Mouse (Mus musculus): ENCODE data around the gene Olfr697. TPM values are rescaled to one million over a fixed set of nuclear protein-coding genes. Genes with fewer than 3 reads are reported as not detected.

The Olfr697 gene
- not detected in 2 replicates for polyA plus RNA-seq (2012; rRNA removed)

DNA sequence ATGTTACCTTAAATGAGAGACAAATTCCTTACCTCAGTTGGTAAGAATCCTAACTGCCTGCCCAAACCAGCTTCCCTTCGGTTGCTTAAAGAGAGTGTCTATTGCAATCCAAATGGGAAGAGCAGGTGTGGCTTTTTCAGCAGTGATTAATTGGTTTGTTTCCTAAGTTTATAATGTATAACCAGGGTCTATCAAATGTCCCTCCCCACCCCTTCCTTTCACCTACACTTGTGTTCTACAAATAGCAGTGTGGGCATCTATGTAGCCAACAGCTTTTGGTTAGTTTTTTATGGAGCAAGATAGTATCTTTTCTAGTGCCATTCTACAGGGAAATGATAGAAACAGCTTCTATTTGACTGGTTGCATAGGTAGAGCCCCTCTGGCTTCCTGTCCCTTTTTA is at the start of gene Olfr697:
Olfr697 (minus strand) TSS at position 101 of the 400 bp plus-strand sequence.

DNA sequence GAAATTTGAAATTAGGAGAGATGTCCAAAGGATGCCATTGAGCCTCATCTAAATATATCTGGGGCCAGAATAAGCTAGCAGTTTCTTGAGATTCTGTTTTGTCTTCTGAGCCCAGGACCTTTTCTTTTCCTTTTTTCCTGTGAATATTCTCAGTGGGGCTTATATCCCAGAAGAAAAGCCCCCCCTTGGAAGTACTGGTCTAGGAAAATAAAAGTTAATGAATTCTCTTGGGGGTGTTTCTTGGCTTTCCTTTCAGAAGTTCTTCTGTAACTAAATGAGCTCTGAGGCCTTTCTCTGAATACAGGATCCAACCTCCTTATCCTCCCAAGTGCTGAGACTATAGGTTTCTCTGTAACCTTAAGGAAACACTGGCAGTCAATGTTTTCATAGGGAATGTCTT is 13.1 kb upstream of the Olfr697 start, which contains the start of gene Olfr698:
Olfr698 (minus strand) TSS at position 101 of the 400 bp plus-strand sequence.

DNA sequence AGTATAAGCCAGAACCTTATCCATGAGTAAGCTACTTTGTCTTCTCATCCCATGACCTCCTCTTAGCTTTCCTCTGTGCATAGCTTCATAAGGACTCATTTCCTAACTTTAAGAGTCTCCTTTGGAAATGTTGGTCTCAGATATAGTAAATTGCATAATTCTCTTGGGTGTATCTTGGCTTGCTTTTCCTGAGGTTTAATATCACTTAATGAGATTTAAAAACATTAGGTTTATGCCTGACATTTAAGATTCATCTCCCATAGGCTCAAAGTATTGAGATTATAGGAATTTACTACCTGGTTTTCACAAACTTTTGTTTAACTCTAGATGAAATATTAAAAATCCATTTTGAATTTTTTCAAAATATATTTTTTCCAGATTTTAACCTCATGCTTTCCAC is 25.9 kb downstream of the Olfr697 start, which contains the start of gene Olfr695:
Olfr695 (minus strand) TSS at position 101 of the 400 bp plus-strand sequence.

DNA sequence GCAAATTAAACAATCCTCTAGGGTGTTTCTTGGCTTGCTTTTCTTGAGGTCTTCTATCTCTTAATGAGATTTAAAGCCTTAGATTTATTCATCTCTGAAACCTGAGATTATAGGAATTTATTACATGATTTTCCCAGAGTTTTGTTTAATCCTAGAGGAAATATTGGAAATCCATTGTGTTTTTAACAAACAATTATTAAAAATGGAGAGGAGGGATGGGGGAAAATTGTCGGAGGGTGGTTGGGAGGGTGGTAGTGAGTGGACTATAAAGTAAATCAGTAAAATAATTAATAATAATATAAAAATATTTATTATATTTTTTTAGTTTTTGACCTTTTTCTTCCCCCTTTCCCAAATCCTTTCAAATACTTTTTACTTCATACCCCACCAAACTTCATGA is 50.5 kb downstream of the Olfr697 start, which contains the start of gene Olfr694:
Olfr694 (minus strand) TSS at position 101 of the 400 bp plus-strand sequence.

Other genes with a start within 250 kb of the Olfr697 start
- not detected in 2 replicates for gene Olfr693, start 61.9 kb downstream of the Olfr697 start, polyA plus RNA-seq (2012; rRNA removed)
- not detected in 2 replicates for gene Olfr694, start 50.6 kb downstream of the Olfr697 start, polyA plus RNA-seq (2012; rRNA removed)
- not detected in 2 replicates for gene Olfr695, start 26.0 kb downstream of the Olfr697 start, polyA plus RNA-seq (2012; rRNA removed)
- not detected in 2 replicates for gene Olfr698, start 13.0 kb upstream of the Olfr697 start, polyA plus RNA-seq (2012; rRNA removed)
- gene Olfr699, start 50.8 kb upstream of the Olfr697 start, polyA plus RNA-seq (2012; rRNA removed): not detected in 2 replicates
- not detected in 2 replicates for gene Olfr700, start 66.4 kb upstream of the Olfr697 start, polyA plus RNA-seq (2012; rRNA removed)
- gene Olfr701, start 71.7 kb upstream of the Olfr697 start, polyA plus RNA-seq (2012; rRNA removed): not detected in 2 replicates
- not detected in 2 replicates for gene Olfr702, start 91.5 kb upstream of the Olfr697 start, polyA plus RNA-seq (2012; rRNA removed)
- gene Olfr703, start 100.9 kb upstream of the Olfr697 start, polyA plus RNA-seq (2012; rRNA removed): not detected in 2 replicates
- not detected in 2 replicates for gene Olfr704, start 120.7 kb upstream of the Olfr697 start, polyA plus RNA-seq (2012; rRNA removed)
- gene Olfr705, start 134.4 kb upstream of the Olfr697 start, polyA plus RNA-seq (2012; rRNA removed): not detected in 2 replicates
- not detected in 2 replicates for gene Olfr706, start 145.7 kb upstream of the Olfr697 start, polyA plus RNA-seq (2012; rRNA removed)
- gene Olfr707, start 158.8 kb upstream of the Olfr697 start, polyA plus RNA-seq (2012; rRNA removed): not detected in 2 replicates
- gene Olfr1532-ps1, start 165.6 kb upstream of the Olfr697 start, polyA plus RNA-seq (2012; rRNA removed): not detected in 2 replicates
- not detected in 2 replicates for gene Olfr709-ps1, start 189.8 kb upstream of the Olfr697 start, polyA plus RNA-seq (2012; rRNA removed)
- gene Olfr710, start 205.9 kb upstream of the Olfr697 start, polyA plus RNA-seq (2012; rRNA removed): not detected in 2 replicates
- not detected in 2 replicates for gene Olfr6, start 221.5 kb upstream of the Olfr697 start, polyA plus RNA-seq (2012; rRNA removed)
- gene Olfr711, start 233.0 kb upstream of the Olfr697 start, polyA plus RNA-seq (2012; rRNA removed): not detected in 2 replicates